Mouse (Mus musculus) left cerebral cortex, postnatal 36 days (tissue): ENCODE data around the gene AC153137.1. TPM values are rescaled to one million over a fixed set of nuclear protein-coding genes. Genes with fewer than 3 reads are reported as not detected.
"Not testable (repeated sequence)": the region's sequence is repeated elsewhere in the genome, so short reads cannot be mapped to it uniquely, and the experiment has no call there.

ENCODE experiments used
- DNase-seq, 2 experiments: peaks; one replicate each; pipeline ENCODE4 v3.0.0; 2021 to 2022; ENCODE audit warnings: low spot score in 2 of 2, mixed read lengths in 1 of 2
- intact Hi-C: fragments of 180-260 bp; cut with DNase I; formaldehyde crosslinking; loops from one replicate; pipeline ENCODE4 v1.15.1; 2025
- total RNA-seq, 2 experiments: library from RNA; stranded (reverse); gene quantifications; 2 replicates each; pipeline ENCODE4 v1.2.3; 2021

AC153137.1 gene
- not detected for total RNA-seq

GRCm38 (mm10) chr1:30977868-30978267 lies at the start of gene AC153137.1:
TSS of gene AC153137.1 (minus strand) at chr1:30977968.
- intact Hi-C loops, DNase-seq: not testable (repeated sequence)

GRCm38 (mm10) chr1:31023173-31023572 lies 45.4 kb upstream of the AC153137.1 start:
- intact Hi-C loops: no loop called here
- no peak for DNase-seq

- DNase-seq: peak in 1 of 2 experiments; percentile 5
- intact Hi-C loops: no loop called here
These were observed 41.5 kb upstream of the AC153137.1 start for GRCm38 (mm10) chr1:31019283-31019682.

GRCm38 (mm10) chr1:31017377-31017776 lies 39.6 kb upstream of the AC153137.1 start:
- intact Hi-C loops: no loop called here
- DNase-seq: no peak

GRCm38 (mm10) chr1:31016068-31016467 lies 38.3 kb upstream of the AC153137.1 start:
- no peak for DNase-seq
- intact Hi-C loops: no loop called here

GRCm38 (mm10) chr1:31015261-31015660 lies 37.5 kb upstream of the AC153137.1 start:
- DNase-seq: no peak
- intact Hi-C loops: no loop called here

GRCm38 (mm10) chr1:30977239-30977638 lies 529 bp downstream of the AC153137.1 start:
- DNase-seq, intact Hi-C loops: not testable (repeated sequence)

GRCm38 (mm10) chr1:30951795-30952194 lies 26.0 kb downstream of the AC153137.1 start:
- intact Hi-C loops: loop anchor here (2.0 kb wide), 1 partner anchor 203 kb away; no protein-coding TSS in a partner anchor
- no peak for DNase-seq

GRCm38 (mm10) chr1:30950456-30950835 lies 27.3 kb downstream of the AC153137.1 start:
- intact Hi-C loops: loop anchor here (2.0 kb wide), 1 partner anchor 204 kb away; no protein-coding TSS in a partner anchor
- no peak for DNase-seq

GRCm38 (mm10) chr1:30949710-30950455 lies 27.9 kb downstream of the AC153137.1 start:
- intact Hi-C loops: loop anchor here (1.0 to 2.0 kb wide), 2 partner anchors 77 to 205 kb away; partner anchors contain the start of gene Phf3
- peak; percentile 98 to 99 for DNase-seq

- peak; percentile 64 to 67 for DNase-seq
- intact Hi-C loops: loop anchor here (1.0 kb wide), 1 partner anchor 76 kb away; the partner anchor contains the start of gene Phf3
These were observed 28.7 kb downstream of the AC153137.1 start for GRCm38 (mm10) chr1:30948950-30949639.

- DNase-seq: no peak
- intact Hi-C loops: no loop called here
These were observed 29.3 kb downstream of the AC153137.1 start for GRCm38 (mm10) chr1:30948361-30948949.

- intact Hi-C loops: no loop called here
- no peak for DNase-seq
These were observed 32.6 kb downstream of the AC153137.1 start for GRCm38 (mm10) chr1:30945136-30945535.

GRCm38 (mm10) chr1:30940571-30940970 lies 37.2 kb downstream of the AC153137.1 start:
- DNase-seq: no peak
- intact Hi-C loops: no loop called here

GRCm38 (mm10) chr1:30938392-30938791 lies 39.4 kb downstream of the AC153137.1 start:
- intact Hi-C loops: loop anchor here (10.0 kb wide), 1 partner anchor 234 kb away; no protein-coding TSS in a partner anchor
- DNase-seq: no peak

GRCm38 (mm10) chr1:30937396-30937965 lies 40.3 kb downstream of the AC153137.1 start:
- DNase-seq: no peak
- intact Hi-C loops: loop anchor here (10.0 kb wide), 1 partner anchor 233 kb away; no protein-coding TSS in a partner anchor

- intact Hi-C loops: loop anchor here (10.0 kb wide), 1 partner anchor 232 kb away; no protein-coding TSS in a partner anchor
- no peak for DNase-seq
These were observed 41.3 kb downstream of the AC153137.1 start for GRCm38 (mm10) chr1:30936488-30936887.

- intact Hi-C loops: loop anchor here (5.0 to 10.0 kb wide), 2 partner anchors 149 to 226 kb away; no protein-coding TSS in a partner anchor
- no peak for DNase-seq
These were observed 46.9 kb downstream of the AC153137.1 start for GRCm38 (mm10) chr1:30930823-30931222.

- intact Hi-C loops: loop anchor here (5.0 to 10.0 kb wide), 2 partner anchors 148 to 225 kb away; no protein-coding TSS in a partner anchor
- no peak for DNase-seq
These were observed 47.6 kb downstream of the AC153137.1 start for GRCm38 (mm10) chr1:30930194-30930593.
